Mouse (Mus musculus) monocyte, adult 2 months (primary cell): ENCODE data around the gene Lmtk2.
A peak's percentile ranks its signal among the peaks of the same experiment; 100 is the strongest.

Experiments
- DNase-seq, 2 experiments: peaks; one replicate each; pipeline ENCODE4 v3.0.0; 2022; ENCODE audit warnings: low spot score in 2 of 2, low read depth in 1 of 2

The Lmtk2 gene

DNA sequence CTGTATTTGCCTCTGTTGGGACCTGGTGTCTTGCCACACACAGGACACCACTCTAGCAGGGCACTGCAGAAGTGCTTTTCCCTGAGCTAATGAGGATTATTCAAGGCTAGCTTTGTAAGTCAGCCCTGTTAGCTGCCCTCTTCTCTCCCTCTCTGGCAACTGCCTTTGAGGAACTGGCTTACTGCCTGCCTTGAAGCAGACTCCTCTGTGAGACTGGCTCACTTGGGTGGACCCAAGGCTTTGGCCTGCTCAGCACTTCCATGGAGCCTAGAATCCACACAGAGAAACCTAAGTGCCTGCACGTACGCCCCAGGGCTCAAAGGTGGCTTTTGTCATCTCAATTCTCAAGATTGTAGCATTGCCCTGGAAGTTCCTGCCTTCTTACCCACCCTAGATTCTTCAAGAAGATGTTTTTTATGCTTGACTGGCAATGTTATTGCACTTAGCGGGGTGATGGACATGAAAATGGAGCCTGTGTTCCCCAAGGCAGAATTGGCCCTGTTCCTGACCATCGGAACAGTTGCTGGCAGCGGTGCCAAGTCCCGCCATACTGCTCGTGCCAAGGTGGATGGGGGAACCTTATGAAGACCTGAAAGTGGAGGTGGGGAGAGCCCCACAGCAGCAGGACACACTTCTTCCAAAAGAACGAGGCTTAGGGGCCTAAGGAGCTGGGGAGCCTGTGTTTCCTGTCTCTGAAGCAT lies 69.2 kb downstream of the Lmtk2 start:
- no peak for DNase-seq

DNA sequence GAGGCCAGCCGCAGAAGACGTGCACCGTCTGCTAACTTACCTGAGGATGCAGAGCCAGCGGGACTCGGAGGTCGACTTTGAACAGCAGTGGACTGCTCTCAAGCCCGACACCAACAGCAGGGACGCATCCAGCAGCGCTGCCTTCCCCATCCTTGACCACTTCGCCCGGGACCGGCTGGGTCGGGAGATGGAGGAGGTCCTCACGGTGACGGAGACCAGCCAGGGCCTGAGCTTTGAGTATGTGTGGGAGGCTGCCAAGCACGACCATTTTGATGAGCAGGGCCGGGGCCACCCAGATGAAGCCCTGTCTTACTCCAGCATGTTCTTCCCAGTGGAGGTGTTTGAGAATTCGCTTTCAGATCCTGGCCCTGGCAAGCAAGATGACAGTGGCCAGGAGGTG lies 73.4 kb downstream of the Lmtk2 start:
- no peak for DNase-seq

DNA sequence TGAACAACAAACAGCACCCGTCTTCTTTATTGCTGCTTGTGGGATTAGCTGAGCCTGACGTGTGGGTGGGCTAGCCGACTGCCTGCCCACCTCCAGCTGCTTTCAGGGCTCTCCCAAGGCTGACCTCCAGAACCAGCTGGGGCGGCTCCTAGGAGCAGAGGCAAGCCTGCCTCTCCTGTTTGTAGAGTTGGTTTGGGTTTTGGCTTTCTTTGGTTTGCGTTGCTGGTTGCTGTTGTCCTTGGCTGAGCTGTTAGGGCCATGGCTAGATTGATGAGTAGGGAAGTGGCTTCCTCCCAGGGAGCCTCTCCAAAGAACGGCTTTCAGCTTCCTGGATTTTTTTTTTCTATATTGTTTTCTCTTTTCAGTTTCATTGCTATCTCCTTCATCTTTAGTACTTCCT lies 78.0 kb downstream of the Lmtk2 start:
- no peak for DNase-seq

DNA sequence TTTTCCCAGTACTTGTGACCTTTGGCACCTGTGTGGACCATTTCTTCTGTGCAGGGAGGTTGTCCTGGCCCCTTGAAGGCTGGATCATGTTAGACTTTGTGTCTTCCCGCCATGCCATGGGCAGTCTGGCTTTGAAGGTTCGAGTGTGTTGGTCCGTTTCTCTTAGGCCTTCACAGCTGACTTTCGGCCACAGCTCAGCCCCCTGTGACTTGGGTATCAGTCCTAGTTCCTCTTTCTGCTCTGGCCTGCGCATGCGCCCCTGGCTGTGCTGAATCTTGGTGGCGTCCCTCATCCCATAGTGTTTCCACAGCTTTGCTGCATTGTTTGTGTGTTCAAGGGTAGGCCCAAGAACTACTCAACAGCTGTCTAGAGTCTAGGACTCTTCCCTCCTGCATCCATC lies 81.0 kb downstream of the Lmtk2 start:
- peak; percentile 17 to 31 for DNase-seq

DNA sequence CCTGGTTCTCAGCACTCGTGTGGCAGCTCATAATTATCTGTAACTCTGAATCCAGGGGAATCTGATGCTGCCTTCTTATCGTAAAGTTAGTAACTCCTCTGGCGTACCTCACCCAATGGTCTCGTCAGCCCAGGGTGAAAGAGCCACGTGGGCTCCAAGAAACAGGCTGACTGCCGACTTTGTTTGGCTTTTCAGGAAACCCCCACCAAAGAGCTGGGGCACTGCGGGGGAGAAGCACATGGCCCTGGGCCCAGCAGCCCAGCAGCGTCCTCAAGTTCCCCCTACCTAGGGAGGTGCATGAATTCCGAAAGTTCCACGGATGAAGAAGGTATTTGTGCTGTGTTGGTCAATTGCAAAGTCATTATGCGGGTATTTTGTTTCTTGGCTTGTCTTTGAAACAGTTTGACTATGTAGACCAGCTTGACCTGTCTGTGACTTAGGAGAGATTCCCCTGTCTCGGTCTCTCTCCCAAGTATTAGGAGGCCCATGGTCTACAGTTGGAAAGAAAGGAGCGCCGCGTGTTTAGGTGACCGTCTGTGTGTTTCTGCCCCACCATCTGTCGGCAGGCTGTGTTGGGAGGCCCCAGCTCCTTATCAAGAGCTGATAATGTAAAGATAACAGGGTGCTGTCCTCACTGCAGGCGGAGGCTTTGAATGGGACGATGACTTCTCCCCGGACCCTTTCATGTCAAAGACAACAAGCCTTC lies 82.5 kb downstream of the Lmtk2 start:
- DNase-seq, result no peak

DNA sequence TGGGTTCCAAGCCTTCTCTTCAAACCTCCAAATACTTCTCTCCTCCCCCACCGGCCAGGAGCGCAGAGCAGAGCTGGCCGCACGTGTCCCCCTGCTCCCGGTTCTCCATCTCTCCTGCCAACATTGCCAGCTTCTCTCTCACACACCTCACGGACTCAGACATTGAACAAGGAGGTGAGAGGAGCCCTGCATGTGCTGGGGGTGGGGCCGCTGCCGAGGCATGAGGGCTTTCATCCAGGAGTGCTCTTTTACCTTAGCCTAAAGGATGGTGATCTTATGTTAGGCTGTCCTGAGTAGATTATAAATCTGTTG lies 83.0 kb downstream of the Lmtk2 start:
- DNase-seq, result no peak

DNA sequence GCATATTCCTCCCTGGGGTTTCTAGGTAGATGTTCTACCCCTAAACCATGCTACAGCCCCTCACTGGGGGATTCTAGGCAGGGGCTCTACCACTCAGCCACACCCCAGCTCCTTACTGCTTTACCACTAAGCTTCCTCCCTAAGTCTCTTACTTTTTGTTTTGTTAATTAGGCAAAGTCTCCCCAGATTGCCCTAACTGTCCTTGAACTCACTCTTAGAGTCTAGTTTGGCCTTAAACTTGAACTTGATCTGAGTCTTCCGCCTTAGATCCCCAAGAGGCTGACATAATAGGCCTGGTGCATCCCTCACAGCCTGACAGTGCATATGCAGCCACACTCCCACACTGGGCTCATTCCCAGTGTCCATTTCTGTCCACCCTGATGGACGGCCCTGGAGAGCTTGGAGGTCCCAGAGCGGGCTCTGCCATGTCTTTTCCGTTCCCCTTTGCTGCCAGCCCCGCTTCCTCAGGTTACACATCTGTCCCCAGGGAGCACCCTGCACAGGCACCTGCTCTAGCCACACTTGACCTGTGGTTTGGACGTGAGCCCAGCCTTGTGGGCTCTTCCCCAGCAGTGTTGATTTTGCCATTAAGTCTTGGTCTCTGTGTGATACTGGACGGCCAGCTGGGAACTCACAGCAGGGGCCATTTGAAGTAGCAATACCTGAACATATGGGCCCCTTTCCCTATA lies 83.6 kb downstream of the Lmtk2 start:
- no peak for DNase-seq

DNA sequence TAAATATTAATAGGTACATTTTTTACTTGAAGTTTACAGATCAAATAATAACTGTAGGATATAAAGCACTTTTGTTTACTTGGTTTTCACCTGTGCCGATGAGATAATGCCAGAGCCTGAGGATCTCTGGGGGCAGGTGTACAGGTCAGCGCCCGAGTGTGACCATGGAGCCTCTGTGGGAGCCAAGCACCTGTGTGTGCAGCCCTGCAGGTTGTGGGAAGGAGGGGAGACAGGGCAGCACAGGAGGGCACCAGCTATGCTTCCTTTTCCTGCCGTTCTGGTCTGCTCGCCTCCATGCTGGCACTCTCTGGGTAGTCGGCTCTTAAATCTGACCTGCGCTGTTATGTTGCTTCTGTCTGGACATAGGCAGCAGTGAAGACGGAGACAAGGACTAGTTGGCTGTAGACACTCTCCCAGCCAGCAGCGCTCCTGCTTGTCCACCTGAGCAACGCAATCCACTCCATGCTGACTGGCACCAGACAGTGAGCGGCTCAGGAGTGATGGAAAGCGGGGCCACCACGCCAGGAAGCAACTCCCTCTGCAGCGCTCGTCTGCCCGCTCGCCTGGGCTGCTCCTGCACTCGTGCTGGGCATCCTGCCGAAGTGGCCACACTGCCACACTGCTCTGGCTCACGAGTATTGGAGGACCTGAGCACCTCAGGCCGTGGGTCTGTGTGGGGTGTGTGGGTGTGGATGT lies 84.3 kb downstream of the Lmtk2 start:
- no peak for DNase-seq

- no peak for DNase-seq
These were observed 88.2 kb downstream of the Lmtk2 start for GRCm38 (mm10) chr5:144188422-144188821.

GRCm38 (mm10) chr5:144189327-144189726 lies 89.1 kb downstream of the Lmtk2 start:
- no peak for DNase-seq

- no peak for DNase-seq
These were observed 89.8 kb downstream of the Lmtk2 start, which contains the start of gene Bhlha15 for GRCm38 (mm10) chr5:144189950-144190583. Gene Bhlha15 (plus strand): TSS chr5:144190286.

DNA sequence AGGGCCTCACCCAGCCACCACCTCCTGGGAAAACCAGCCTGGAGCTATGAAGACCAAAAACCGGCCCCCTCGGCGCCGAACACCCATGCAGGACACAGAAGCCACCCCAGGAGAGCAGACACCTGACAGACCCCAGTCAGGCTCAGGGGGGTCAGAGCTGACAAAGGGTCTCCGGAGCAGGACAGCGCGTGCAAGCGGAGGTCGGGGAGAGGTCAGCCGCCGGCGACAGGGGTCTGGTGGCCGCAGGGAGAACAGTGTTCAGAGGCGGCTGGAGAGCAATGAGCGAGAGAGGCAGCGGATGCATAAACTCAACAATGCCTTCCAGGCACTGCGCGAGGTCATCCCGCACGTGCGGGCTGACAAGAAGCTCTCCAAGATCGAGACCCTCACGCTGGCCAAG lies 90.8 kb downstream of the Lmtk2 start:
- no peak for DNase-seq

DNA sequence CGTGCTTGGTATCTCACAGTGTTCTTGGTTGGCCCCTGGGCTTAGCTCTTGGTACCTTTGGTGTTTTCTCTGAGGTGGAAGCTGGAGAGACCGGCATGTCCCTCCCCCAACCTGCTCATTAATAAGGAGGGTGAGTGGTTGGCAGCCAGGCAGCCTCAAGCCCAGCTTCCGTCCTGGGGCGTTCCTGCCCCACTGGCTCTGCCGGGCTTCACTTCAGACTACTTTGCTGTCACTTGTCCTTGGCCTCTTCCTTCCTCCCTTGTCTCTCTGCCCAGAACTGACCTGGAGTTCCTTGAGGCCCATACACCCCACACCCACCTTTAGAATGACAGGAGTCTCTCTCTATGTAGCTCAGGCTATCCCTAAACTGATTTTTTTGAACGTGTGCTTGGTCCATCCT lies 92.4 kb downstream of the Lmtk2 start:
- no peak for DNase-seq

- DNase-seq, result no peak
These were observed 94.2 kb downstream of the Lmtk2 start for GRCm38 (mm10) chr5:144194416-144194815.

- DNase-seq, result no peak
These were observed 95.3 kb downstream of the Lmtk2 start for GRCm38 (mm10) chr5:144195567-144195966.

DNA sequence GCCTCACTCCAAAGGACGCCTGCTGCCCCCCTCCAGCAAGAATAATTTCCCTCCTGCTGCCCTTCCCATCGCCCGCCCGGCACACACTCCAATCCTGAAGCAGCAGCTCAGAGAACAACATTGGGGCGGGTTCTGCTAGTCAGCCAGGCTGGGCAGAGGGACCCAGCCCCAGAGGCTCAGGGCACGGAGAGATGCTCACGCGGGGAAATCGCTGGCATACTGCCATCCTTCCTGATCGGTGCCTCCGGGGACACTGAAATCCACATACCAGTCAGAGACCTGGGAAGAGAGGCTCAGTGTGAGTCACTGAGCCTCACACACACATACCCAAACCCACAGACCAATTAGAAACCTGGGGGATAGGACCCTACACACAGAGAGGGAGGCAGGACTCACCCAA lies 100.4 kb downstream of the Lmtk2 start:
- DNase-seq, result no peak

DNA sequence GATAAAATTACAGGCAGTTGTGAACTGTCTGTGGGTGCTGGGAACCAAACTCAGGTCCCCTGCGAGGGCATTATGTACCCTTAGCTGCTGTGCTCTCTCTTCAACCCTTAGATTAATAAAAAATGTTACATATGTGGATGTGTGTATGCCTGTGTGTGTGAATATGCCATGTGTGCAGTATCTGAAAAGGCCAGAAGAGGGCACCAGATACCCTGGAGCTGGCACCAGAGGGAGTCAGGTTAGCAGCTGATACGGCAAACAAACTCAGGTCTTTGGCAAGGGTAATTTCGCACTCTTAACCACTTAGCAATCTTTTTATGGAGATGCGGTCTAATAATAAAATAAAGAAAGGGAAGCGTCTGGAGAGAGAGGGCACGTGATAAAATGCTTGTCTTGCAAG lies 102.2 kb downstream of the Lmtk2 start:
- no peak for DNase-seq

DNA sequence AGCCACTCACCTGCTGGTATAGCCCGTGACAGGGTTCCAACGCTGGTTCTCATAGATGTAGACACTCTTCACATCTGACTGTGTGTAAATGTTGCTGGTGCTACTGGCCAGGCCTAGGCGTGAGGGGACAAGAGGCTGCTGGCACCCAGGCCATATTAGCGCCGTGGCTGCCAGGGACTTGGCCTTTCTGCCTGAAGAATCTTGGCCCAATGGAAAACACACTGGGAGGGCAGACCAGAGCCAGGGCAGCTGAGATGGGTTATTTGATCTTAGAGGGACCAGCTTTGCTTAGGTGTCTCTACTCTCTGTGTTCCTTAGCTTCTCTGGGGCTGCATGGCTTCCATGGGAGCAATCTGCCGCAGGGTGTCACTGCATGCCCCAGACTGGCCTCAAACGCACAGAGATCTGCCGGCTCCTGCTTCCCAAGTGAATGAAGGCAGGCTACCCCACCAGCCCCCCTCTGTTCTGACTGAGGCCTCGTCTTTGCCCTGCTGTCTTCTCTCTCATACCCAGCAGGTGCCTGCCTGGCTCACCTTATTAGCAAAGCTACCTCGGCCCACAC lies 103.2 kb downstream of the Lmtk2 start:
- no peak for DNase-seq

- DNase-seq, result no peak
These were observed 104.1 kb downstream of the Lmtk2 start for GRCm38 (mm10) chr5:144204303-144204702.

DNA sequence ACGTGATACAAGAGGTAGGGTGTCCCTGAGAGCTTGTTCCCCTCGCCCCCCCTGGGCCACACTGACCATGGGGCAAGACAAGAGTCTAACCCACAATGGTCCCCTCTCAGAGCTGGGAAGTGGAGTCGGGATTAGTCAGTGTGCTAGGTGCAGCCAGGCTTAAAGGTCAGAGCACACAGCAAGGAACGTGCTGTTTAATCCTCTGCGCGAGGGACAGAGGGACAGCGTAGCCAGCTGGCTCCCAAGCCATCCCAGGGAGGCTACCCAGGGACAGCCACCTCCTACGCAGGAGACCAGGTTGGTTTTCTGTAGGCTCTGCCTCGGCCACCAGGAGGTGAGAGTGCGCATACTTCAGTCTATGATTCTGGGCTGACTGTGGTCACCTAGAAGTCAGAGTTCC lies 104.7 kb downstream of the Lmtk2 start:
- no peak for DNase-seq

DNA sequence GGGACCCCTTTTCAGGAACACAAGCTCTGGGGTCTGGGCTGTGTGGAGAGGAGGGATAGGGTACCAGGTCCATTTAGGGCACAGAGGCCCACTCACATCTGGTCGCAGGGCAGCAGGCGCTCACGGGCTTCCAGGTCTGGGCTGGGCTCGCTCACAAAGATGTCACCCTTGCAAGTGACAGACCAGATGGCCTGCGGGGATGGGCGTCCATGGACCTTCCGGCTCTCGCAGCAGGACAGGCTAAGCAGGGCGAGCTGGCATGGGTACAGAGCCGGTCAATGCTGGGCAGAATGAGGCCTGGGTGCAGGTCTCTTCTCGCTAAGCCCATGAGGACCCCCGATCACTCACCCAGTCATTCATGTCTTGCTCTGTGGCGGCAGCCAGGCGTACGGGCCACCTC lies 105.8 kb downstream of the Lmtk2 start:
- DNase-seq, result no peak
